Mouse (Mus musculus): ENCODE data around the gene Hap1. TPM values are rescaled to one million over a fixed set of nuclear protein-coding genes. Genes with fewer than 3 reads are reported as not detected.
A peak's percentile ranks its signal among the peaks of the same experiment; 100 is the strongest.
"Not testable (repeated sequence)": the region's sequence is repeated elsewhere in the genome, so short reads cannot be mapped to it uniquely, and the experiment has no call there.

The Hap1 gene
- polyA plus RNA-seq, 1 experiment from 2014 or later: 93.7 TPM

- Histone ChIP-seq H3K36me3 (ENCODE audit: poor library complexity, severe bottlenecking) (no peaks in the 10 kb centered on the region), H3K9ac (no peak overlapping the region), H3K4me3 (no peak overlapping the region), H3K4me1 (peaks cover 32% of the 10 kb centered on the region), H3K27me3 (no peaks in the 10 kb centered on the region), H3K27ac (peak overlapping the region; percentile 55), H3K4me2 (no peak overlapping the region), H3K9me3 (replicated peaks) (no peaks in the 10 kb centered on the region)
- 0 out of 2 replicates have a peak, but pooled peaks have one; percentile 43 for ATAC-seq
- 50% methylated on average over 3 of the region's 3 CpGs for WGBS
Measured at GRCm38 (mm10) chr11:100335731-100336130, 20.2 kb downstream of the Hap1 start.

DNA sequence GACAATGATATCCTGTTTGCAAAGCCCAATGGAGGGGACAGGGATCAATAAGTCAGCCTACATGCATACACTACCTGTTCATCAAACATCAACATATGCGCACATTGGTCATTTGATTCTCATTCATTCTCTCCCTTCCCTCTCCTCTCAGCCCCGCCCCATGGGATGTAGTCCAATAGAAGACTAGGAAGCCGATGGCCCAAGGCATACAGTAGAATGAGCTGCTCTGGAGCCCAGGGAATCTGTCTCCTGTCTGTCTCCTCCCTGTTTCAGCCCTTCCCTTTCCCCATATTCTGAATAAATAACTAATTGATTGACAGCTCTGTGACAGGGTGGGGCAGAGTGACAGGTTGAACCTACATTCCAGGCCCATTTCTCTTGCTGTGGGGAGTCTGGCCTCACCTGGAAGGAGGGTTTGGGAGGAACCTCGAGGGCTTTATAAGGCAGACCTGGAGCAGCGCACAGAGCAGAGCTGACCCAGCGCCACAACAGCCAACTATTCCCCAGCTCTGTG lies 21.9 kb downstream of the Hap1 start, which contains the start of gene Gast:
Gene Gast, plus strand, starts transcription at position 464 of the 514 bp plus-strand sequence.
- no peak within 1 kb of the TSS for H3K4me3 ChIP-seq
- H3K4me1 ChIP-seq: peaks cover 39% of the 10 kb centered on the region
- no peaks in the 10 kb centered on the region for H3K9me3 ChIP-seq (replicated peaks)
- H3K27me3 ChIP-seq: no peaks in the 10 kb centered on the region
- peak within 1 kb of the TSS; percentile 24; the same call in 1 of the 2 replicates for H3K4me2 ChIP-seq
- H3K36me3 ChIP-seq (ENCODE audit: poor library complexity, severe bottlenecking): no peaks in the 10 kb centered on the region
- 83% methylated on average over 6 of the region's 6 CpGs for WGBS
- no peak for ATAC-seq
- H3K9ac ChIP-seq: no peak within 1 kb of the TSS
- H3K27ac ChIP-seq: peak within 1 kb of the TSS; percentile 90

DNA sequence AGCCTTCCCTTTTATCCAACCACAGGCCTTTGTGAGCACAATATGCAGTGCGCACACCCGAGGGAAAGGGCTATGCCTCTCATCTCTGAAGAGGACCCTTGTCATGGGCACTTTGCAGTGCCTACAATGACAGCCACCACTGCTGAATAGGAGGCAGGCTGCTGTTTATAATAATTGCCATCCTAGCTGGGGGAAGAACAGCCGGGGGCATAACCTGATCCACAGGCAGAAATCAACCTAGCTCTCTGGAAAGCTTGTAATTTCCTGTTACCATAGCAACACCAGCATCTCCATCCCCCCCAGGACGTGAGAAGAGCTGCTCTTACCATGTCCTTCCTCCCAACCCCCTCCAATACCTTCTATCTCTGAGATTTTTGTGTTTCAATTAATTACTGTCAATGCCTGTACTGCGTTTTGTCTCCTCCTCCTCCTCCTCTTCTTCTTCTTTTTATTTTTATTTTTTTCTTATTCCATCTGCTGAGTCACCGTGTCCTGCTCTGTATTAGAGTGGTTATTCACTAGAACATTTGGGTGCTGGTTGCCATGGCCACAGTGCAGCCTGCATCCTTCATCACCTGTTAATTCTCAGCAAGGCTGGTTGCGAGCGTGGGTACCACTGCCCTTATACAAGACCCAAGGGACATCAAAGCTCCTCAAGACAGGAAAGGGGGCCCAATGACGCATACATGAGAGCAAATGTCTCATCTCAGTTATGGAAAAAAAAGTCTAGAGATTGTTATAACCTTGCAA lies 23.0 kb downstream of the Hap1 start:
- H3K9ac ChIP-seq: no peak overlapping the region
- WGBS: 47% methylated on average over 9 of the region's 9 CpGs
- no peaks in the 10 kb centered on the region for H3K36me3 ChIP-seq (ENCODE audit: poor library complexity, severe bottlenecking)
- H3K4me2 ChIP-seq: peak overlapping the region; percentile 24; the same call in 1 of the 2 replicates
- H3K4me3 ChIP-seq: no peak overlapping the region
- H3K27me3 ChIP-seq: no peaks in the 10 kb centered on the region
- H3K9me3 ChIP-seq (replicated peaks): no peaks in the 10 kb centered on the region
- peak; percentile 85 for ATAC-seq
- H3K27ac ChIP-seq: peak overlapping the region; percentile 90
- H3K4me1 ChIP-seq: peaks cover 39% of the 10 kb centered on the region

GRCm38 (mm10) chr11:100330816-100331375 lies 25.0 kb downstream of the Hap1 start:
- not testable (repeated sequence) for H3K27ac ChIP-seq; H3K4me2 ChIP-seq; H3K9ac ChIP-seq; ATAC-seq; H3K36me3 ChIP-seq (ENCODE audit: poor library complexity, severe bottlenecking); H3K27me3 ChIP-seq; H3K4me3 ChIP-seq; H3K9me3 ChIP-seq (replicated peaks)
- WGBS: 67% methylated on average over 8 of the region's 8 CpGs
- H3K4me1 ChIP-seq: peaks cover 39% of the 10 kb centered on the region

DNA sequence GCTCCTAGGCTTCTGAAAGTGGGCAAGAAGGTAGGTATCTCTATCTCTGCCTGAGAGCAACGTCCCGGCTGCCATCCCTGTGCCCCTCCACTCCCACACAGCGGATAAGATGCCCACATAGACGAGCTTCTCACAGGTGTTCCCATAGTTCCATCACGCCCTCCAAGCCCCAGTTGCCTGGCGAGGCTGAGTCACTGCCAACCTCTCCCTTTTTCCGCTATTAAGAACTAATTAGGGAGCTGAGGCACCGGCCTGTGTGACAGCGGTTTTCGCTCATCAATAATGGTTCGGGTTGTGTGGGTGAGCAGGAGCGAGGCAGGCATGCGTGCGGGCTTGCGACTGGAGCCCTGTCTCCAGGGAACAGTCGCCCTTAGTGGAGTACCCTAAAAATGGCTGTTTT lies 25.7 kb downstream of the Hap1 start:
- H3K27me3 ChIP-seq: no peaks in the 10 kb centered on the region
- H3K27ac ChIP-seq: peak overlapping the region; percentile 6; the same call in 1 of the 2 replicates
- H3K9ac ChIP-seq: no peak overlapping the region

GRCm38 (mm10) chr11:100327761-100328160 lies 28.2 kb downstream of the Hap1 start:
- Histone ChIP-seq H3K9ac (no peak overlapping the region), H3K27me3 (no peaks in the 10 kb centered on the region), H3K36me3 (ENCODE audit: poor library complexity, severe bottlenecking) (peaks cover 3% of the 10 kb centered on the region; the same call in 1 of the 2 replicates), H3K4me1 (peaks cover 23% of the 10 kb centered on the region), H3K4me2 (no peak overlapping the region), H3K4me3 (no peak overlapping the region), H3K9me3 (replicated peaks) (no peaks in the 10 kb centered on the region), H3K27ac (no peak overlapping the region)
- ATAC-seq: no peak
- WGBS: 91% methylated on average over 6 of the region's 6 CpGs

More for the DNA sequence above, 25.7 kb downstream of the Hap1 start:
- H3K9me3 ChIP-seq (replicated peaks): no peaks in the 10 kb centered on the region
- 39% methylated on average over 16 of the region's 16 CpGs for WGBS
- H3K4me3 ChIP-seq: no peak overlapping the region
- H3K4me1 ChIP-seq: peaks cover 35% of the 10 kb centered on the region
- peak overlapping the region; percentile 19; the same call in 1 of the 2 replicates for H3K4me2 ChIP-seq
- no peak for ATAC-seq
- no peaks in the 10 kb centered on the region for H3K36me3 ChIP-seq (ENCODE audit: poor library complexity, severe bottlenecking)

GRCm38 (mm10) chr11:100327316-100327715 lies 28.6 kb downstream of the Hap1 start:
- Histone ChIP-seq H3K9ac (no peak overlapping the region), H3K27ac (0 out of 2 replicates have a peak overlapping the region, but pooled peaks have one; percentile 25), H3K4me1 (peaks cover 18% of the 10 kb centered on the region), H3K27me3 (no peaks in the 10 kb centered on the region), H3K9me3 (replicated peaks) (no peaks in the 10 kb centered on the region), H3K36me3 (ENCODE audit: poor library complexity, severe bottlenecking) (peaks cover 8% of the 10 kb centered on the region), H3K4me3 (no peak overlapping the region), H3K4me2 (no peak overlapping the region)
- WGBS: 61% methylated on average over 11 of the region's 11 CpGs
- ATAC-seq: no peak

GRCm38 (mm10) chr11:100325062-100325629 lies 30.8 kb downstream of the Hap1 start:
- Histone ChIP-seq H3K4me1 (peaks cover 22% of the 10 kb centered on the region), H3K36me3 (ENCODE audit: poor library complexity, severe bottlenecking) (peaks cover 23% of the 10 kb centered on the region), H3K27ac (no peak overlapping the region), H3K9me3 (replicated peaks) (no peaks in the 10 kb centered on the region), H3K27me3 (no peaks in the 10 kb centered on the region), H3K9ac (no peak overlapping the region), H3K4me2 (no peak overlapping the region), H3K4me3 (no peak overlapping the region)
- 74% methylated on average over 11 of the region's 11 CpGs for WGBS
- no peak for ATAC-seq

GRCm38 (mm10) chr11:100323578-100323977 lies 32.4 kb downstream of the Hap1 start:
- 15% methylated on average over 3 of the region's 3 CpGs for WGBS
- no peak overlapping the region for H3K4me3 ChIP-seq
- H3K9ac ChIP-seq: no peak overlapping the region
- peaks cover 23% of the 10 kb centered on the region for H3K36me3 ChIP-seq (ENCODE audit: poor library complexity, severe bottlenecking)
- H3K4me1 ChIP-seq: peaks cover 18% of the 10 kb centered on the region
- H3K9me3 ChIP-seq (replicated peaks): no peaks in the 10 kb centered on the region
- no peaks in the 10 kb centered on the region for H3K27me3 ChIP-seq
- H3K4me2 ChIP-seq: no peak overlapping the region
- no peak overlapping the region; the same call in 1 of the 2 replicates for H3K27ac ChIP-seq
- ATAC-seq: no peak

DNA sequence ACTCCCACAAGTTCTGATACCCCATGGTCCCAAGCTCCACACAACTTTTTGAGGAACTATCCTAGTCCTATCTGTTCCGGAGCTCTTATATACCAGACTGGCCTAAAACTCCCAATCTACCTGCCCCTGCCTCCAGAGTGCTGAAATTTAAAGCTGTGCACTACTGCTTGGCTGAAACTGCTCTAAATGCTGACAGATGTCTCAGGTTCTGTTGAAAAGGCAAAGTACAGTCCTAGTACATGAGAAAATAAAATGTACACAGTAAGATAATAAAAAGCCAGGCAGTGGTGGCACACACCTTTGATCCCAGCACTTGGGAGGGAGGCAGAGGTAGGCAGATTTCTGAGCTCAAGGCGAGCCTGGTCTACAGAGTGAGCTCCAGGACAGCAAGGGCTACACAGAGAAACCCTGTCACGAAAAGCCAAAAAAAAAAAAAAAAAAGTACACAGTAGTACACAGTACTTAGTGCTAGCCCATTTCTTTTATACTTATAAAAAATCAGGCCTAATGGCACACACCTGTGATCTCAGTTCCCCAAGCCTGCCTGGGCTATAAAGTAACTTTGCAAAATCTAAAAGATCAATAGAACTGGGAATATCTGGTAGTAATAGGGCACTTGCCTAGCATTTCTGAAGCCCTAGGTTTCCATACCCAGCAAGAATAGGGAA lies 33.2 kb downstream of the Hap1 start:
- no peaks in the 10 kb centered on the region for H3K27me3 ChIP-seq
- H3K4me1 ChIP-seq: peaks cover 18% of the 10 kb centered on the region
- no peak overlapping the region for H3K27ac ChIP-seq
- H3K36me3 ChIP-seq (ENCODE audit: poor library complexity, severe bottlenecking): peaks cover 23% of the 10 kb centered on the region
- no peaks in the 10 kb centered on the region for H3K9me3 ChIP-seq (replicated peaks)
- 69% methylated on average over 3 of the region's 3 CpGs for WGBS
- no peak overlapping the region for H3K9ac ChIP-seq
- no peak for ATAC-seq
- H3K4me2 ChIP-seq: no peak overlapping the region
- H3K4me3 ChIP-seq: no peak overlapping the region

DNA sequence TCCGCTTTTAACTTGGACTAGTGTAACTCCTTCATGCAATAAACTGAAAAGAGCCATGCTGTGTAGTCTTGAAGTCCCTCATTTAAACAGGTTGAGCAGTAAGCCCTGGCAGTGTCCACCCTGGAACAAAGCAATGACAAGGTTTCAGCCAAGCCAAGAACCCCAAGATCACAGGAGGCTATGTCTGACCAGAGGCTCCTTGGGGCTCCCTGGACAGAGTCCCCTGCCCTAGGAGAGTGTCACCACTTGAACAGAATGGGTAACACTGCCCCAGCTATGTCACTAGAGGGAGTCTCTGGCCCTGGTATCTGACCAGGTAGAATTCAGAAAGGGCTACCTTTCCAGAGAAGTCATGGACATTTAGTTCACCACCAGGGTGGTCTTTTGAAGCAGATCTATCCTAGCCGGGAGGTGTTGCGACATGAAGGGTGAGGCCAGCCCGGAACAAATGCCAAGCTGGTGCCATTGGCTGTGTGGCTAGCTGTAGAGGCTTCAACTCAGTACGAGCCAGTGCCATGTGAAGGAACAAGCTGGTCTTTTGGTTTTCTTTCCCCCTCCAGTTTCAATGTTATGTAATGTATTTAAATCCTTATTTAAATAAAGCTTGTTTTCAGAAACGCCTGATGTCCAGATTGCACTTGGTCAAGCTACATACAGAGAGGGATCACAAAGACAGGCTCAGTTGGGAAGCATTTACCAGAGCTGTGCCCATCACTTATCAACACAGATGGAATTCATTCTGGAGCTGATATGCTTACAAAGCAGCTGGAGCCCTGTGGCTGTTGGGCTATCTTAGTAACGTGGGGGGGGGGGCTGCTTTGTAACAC lies 34.2 kb downstream of the Hap1 start:
- H3K4me3 ChIP-seq; H3K27me3 ChIP-seq; H3K9ac ChIP-seq; H3K9me3 ChIP-seq (replicated peaks); H3K27ac ChIP-seq; ATAC-seq: not testable (repeated sequence)
- 79% methylated on average over 7 of the region's 7 CpGs for WGBS
- Histone ChIP-seq H3K36me3 (ENCODE audit: poor library complexity, severe bottlenecking) (peaks cover 23% of the 10 kb centered on the region), H3K4me1 (peaks cover 13% of the 10 kb centered on the region), H3K4me2 (peak overlapping the region; percentile 85)
